Mouse (Mus musculus) heart, embryonic 14.5 days (tissue): ENCODE measurements around the gene Gpr101. TPM values are rescaled to one million over a fixed set of nuclear protein-coding genes. Genes with fewer than 3 reads are reported as not detected.

Experiments
- ATAC-seq: fragments of 200-750 bp; cut with Nextera tagmentation; 2 replicates; pipeline ENCODE4 v1.8.0; 2017; ENCODE audit warnings: low read depth, moderate TSS enrichment; ENCODE audit not compliant: insufficient number of reproducible peaks, insufficient read depth, low FRiP score
- H3K27ac ChIP-seq, 2 experiments: fragments of 200-500 bp in 1 of 2; fragments of 300-500 bp in 1 of 2; sonication (generic) in 1 of 2; replicated peaks in 1 of 2; 2 replicates each; pipeline ENCODE4 v1.5.1; 2012 to 2014; ENCODE audit warnings: low read depth in 2 of 2, low read length in 2 of 2, control low read depth in 1 of 2, mild to moderate bottlenecking in 1 of 2, mixed read lengths in 1 of 2; ENCODE audit not compliant: control insufficient read depth in 1 of 2, insufficient read depth in 1 of 2
- H3K27me3 ChIP-seq: fragments of 300-500 bp; sonication (generic); 2 replicates; pipeline ENCODE4 v1.6.1; 2014; ENCODE audit warnings: mild to moderate bottlenecking, low read length, control low read depth; ENCODE audit not compliant: control insufficient read depth, insufficient read depth
- H3K36me3 ChIP-seq: fragments of 300-500 bp; sonication (generic); 2 replicates; pipeline ENCODE4 v1.6.1; 2014; ENCODE audit warnings: mild to moderate bottlenecking, control low read depth, low read length, mixed read lengths; ENCODE audit not compliant: control insufficient read depth, insufficient read depth
- H3K4me1 ChIP-seq, 2 experiments: fragments of 200-500 bp in 1 of 2; fragments of 300-500 bp in 1 of 2; sonication (generic) in 1 of 2; 2 replicates each; pipeline ENCODE4 v1.6.1; 2012 to 2014; ENCODE audit warnings: low read length in 2 of 2, control low read depth in 1 of 2, mixed read lengths in 1 of 2; ENCODE audit not compliant: control insufficient read depth in 2 of 2, insufficient read depth in 2 of 2
- H3K4me2 ChIP-seq: fragments of 300-500 bp; sonication (generic); 2 replicates; pipeline ENCODE4 v1.6.1; 2014; ENCODE audit warnings: mild to moderate bottlenecking, low read length
- H3K4me3 ChIP-seq, 2 experiments: fragments of 200-500 bp in 1 of 2; fragments of 300-500 bp in 1 of 2; sonication (generic) in 1 of 2; 2 replicates each; pipeline ENCODE4 v1.5.1; 2012 to 2014; ENCODE audit warnings: low read length in 2 of 2, mild to moderate bottlenecking in 2 of 2, control low read depth in 1 of 2, low read depth in 1 of 2, moderate library complexity in 1 of 2; ENCODE audit not compliant: control insufficient read depth in 1 of 2, insufficient read depth in 1 of 2
- H3K9ac ChIP-seq: fragments of 300-500 bp; sonication (generic); 2 replicates; pipeline ENCODE4 v1.6.1; 2014; ENCODE audit warnings: mild to moderate bottlenecking, low read length
- H3K9me3 ChIP-seq: fragments of 300-500 bp; sonication (generic); 2 replicates; pipeline ENCODE4 v1.6.1; 2016; ENCODE audit warnings: low read length, control low read depth; ENCODE audit not compliant: control insufficient read depth
- WGBS: fragments of 180-500 bp; shearing (Covaris S2); extraction: QIAGEN DNeasy Blood & Tissue Kit; methylation state at CpG from one replicate; pipeline ENCODE4 v1.1.7; 2014; 5-methylcytosine and 5-hydroxymethylcytosine counted together
- polyA plus RNA-seq: library from polyadenylated mRNA; unstranded; fragments of >200 nt; fragmentation: Nextera tagmentation; extraction: Ambion mirVana; gene quantifications from 2 replicates; pipeline ENCODE4 v1.2.1, GENCODE M21; 2014

Gene Gpr101
- not detected in 2 replicates for polyA plus RNA-seq

DNA sequence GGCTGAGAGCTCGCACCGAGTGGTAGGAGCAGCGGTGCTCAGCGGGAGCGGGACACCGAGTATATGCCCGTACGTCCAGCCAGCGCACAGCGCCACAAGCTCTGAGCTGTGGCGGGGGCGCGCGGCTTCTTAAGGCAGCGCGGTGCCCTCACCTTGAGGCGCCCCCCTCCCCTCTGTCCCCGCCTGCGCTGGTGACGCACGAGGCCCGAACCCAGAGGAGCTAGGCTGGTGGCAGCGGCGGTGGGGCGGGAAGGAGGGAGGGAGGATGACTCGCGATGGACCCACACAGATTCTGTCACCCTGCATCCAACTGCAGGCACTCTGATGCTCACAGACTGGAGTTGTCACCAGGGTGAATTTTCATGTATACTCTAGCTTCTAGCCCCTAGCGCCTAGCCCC lies at the start of gene Gpr101:
Gene Gpr101, minus strand, starts transcription at position 124 of the 400 bp plus-strand sequence.
- 14% methylated on average over 24 of the region's 28 CpGs for WGBS
- Histone ChIP-seq H3K4me3 (peak within 1 kb of the TSS; percentile 26 to 32), H3K4me1 (no peaks in the 10 kb centered on the region), H3K4me2 (peak within 1 kb of the TSS; percentile 61), H3K9me3 (no peaks in the 10 kb centered on the region), H3K9ac (no peak within 1 kb of the TSS), H3K36me3 (no peaks in the 10 kb centered on the region), H3K27me3 (peaks cover 31% of the 10 kb centered on the region), H3K27ac (no peak within 1 kb of the TSS)
- ATAC-seq = no peak

DNA sequence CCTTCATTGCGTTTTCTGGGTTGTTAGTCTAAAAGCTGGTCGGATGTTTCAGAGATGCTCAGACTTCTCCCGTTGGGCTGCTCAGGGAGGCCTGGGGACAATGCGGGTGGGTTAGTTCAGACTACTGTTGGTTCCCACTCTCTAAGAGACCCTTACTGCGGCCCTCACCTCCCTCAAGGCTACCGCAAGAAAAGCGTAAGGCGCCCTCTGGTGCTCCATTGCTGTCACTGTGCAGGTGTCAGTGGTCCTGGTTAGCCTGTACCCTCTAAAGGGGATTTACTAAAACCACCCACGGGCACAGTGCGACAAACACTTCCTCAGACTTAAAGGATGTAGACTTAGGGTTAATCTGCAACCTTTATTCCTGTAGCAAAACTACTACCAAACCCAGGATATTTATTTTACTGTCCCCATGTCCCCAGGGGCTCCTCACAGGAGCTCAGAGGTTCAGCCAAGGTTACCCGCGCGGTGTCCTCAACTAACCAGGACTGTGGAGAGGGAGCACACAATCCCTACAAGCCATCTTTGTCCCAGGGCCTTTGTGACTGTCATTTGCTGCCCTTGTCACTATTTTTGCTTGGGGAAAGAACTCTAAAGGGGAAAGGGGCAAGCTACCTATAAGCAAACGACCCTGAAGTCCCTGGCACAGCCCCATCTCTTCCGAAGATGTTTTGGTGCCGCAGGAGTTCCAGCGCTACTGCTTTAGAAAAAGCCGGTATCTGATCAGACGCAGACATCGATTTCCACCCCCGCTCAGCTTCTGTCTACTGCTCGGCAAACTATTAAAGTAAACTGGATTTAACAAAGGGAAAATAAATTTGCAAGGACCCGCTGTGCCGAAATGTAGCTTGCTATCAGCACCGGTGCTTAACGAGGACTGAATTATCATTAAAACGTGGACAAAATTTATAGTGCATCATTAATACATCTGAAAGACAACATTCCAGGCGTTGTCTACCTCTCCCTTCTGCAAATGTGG lies 17.8 kb upstream of the Gpr101 start:
- no peaks in the 10 kb centered on the region; a peak in 1 of 4 replicates for H3K4me1 ChIP-seq
- no peak for ATAC-seq
- H3K27me3 ChIP-seq = no peaks in the 10 kb centered on the region; the same call in 1 of the 2 replicates
- H3K27ac ChIP-seq = no peak overlapping the region
- peak overlapping the region; percentile 42 for H3K4me2 ChIP-seq
- H3K9me3 ChIP-seq = no peaks in the 10 kb centered on the region
- H3K36me3 ChIP-seq = no peaks in the 10 kb centered on the region
- H3K4me3 ChIP-seq = no peak overlapping the region; a peak in 1 of 4 replicates
- WGBS = 43% methylated on average over 28 of the region's 28 CpGs
- no peak overlapping the region for H3K9ac ChIP-seq

DNA sequence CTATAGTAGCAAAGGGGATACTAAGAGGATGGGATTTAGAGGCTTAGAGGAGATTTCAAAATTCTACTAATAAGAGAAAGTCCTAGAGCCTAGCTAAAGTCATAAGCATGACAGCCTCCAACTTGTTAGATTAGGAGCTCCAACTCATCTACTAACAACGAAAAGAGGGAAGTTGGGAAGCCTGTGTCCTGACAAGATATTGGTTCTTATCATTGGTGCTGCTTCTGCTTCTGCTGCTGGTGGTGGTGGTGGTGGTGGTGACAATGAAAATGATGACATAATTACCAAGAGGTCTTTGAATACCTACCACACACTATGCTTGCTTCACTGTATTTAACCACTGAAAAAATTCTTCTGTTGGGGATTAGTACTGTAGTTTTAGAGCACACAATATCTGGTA lies 2.7 kb upstream of the Gpr101 start:
- Histone ChIP-seq H3K27ac (no peak overlapping the region), H3K9ac (no peak overlapping the region), H3K4me3 (no peak overlapping the region), H3K9me3 (no peaks in the 10 kb centered on the region), H3K27me3 (peaks cover 26% of the 10 kb centered on the region), H3K36me3 (no peaks in the 10 kb centered on the region), H3K4me1 (no peaks in the 10 kb centered on the region), H3K4me2 (no peak overlapping the region)
- 53% methylated on average over 1 of the region's 1 CpGs for WGBS
- no peak for ATAC-seq

Other genes with a start within 250 kb of the Gpr101 start
- gene Arhgef6, start 165.0 kb downstream of the Gpr101 start, polyA plus RNA-seq = 45.9 and 54.2 TPM in 2 replicates
- gene Rbmx, start 110.7 kb downstream of the Gpr101 start, polyA plus RNA-seq = 88.7 and 92.5 TPM in 2 replicates
- gene Gm364, start 94.6 kb downstream of the Gpr101 start, polyA plus RNA-seq = not detected in 2 replicates